Mouse (Mus musculus): ENCODE results near the gene Cngb1. TPM values are rescaled to one million over a fixed set of nuclear protein-coding genes. Genes with fewer than 3 reads are reported as not detected.

The Cngb1 gene
- total RNA-seq (2012; rRNA removed) (not detected in 2 replicates), polyA plus RNA-seq (2012; ENCODE audit: insufficient read depth in 1 of 2, insufficient read length in 2 of 2, low read depth in 1 of 2, low replicate concordance in 2 of 2, missing spikeins in 1 of 2) (under 1 TPM in 1 of 2 experiments, not detected in 1; 0.03 TPM)

DNA sequence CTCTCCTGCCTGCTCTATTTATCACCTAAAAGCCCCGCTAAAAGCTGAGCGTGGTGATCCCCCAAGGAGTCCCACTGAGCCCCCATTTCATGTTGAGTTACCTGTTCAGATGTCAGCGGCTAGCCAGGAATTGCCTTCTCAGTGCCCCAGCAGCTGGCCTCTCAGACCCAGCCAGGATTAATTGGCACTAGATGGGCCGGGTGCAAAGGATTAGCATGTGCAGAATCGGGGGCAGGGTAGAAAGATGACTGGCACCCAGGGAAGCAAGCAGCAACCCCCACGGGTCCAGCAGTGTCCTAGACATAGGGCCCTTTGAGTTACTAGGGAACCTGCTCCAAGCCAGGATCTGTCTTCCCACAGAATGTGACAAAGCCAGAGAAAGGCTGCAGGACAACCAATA is at the start of gene Cngb1:
Cngb1 (minus strand) TSS at position 155 of the 400 bp plus-strand sequence.
- Histone ChIP-seq H3K9ac (ENCODE audit: control insufficient read depth, low read depth, low read length, poor library complexity, severe bottlenecking) (no peak within 1 kb of the TSS), H3K9me3 (replicated peaks; ENCODE audit: insufficient read depth, low read length) (no peaks in the 10 kb centered on the region), H3K4me1 (ENCODE audit: control insufficient read depth in 1 of 2, insufficient read depth in 2 of 2, low read length in 2 of 2) (no peaks in the 10 kb centered on the region), H3K36me3 (ENCODE audit: control insufficient read depth in 1 of 2, insufficient read depth in 2 of 2, low read length in 2 of 2) (no peaks in the 10 kb centered on the region), H3K27ac (ENCODE audit: control insufficient read depth, low read depth, low read length) (no peak within 1 kb of the TSS), H3K27me3 (ENCODE audit: control insufficient read depth in 1 of 2, insufficient read depth in 2 of 2, low read length in 2 of 2) (peaks cover 2 to 11% of the 10 kb centered on the region in 2 experiments; a peak in 2 of 4 replicates), H3K4me3 (ENCODE audit: control insufficient read depth in 1 of 2, insufficient read depth in 1 of 2, low read depth in 2 of 2, low read length in 2 of 2) (no peak within 1 kb of the TSS), H3K79me2 (ENCODE audit: control insufficient read depth, insufficient read depth, low read length, poor library complexity) (no peaks in the 10 kb centered on the region)
- DNase-seq (ENCODE audit: low read depth, low spot score) = no peak
- TF ChIP-seq POLR2AphosphoS5 (IDR thresholded peaks at IDR 0.05; ENCODE audit: borderline replicate concordance, low read depth, low read length) (no peak), ELF1 (IDR thresholded peaks at IDR 0.05; ENCODE audit: low read depth, low read length) (no peak), ETS1 (IDR thresholded peaks at IDR 0.05; ENCODE audit: low read depth, low read length) (no peak), EP300 (IDR thresholded peaks at IDR 0.05; ENCODE audit: low read depth in 1 of 2, low read length in 2 of 2) (no peak), GATA1 (IDR thresholded peaks at IDR 0.05; ENCODE audit: low read depth, low read length) (no peak), TBP (IDR thresholded peaks at IDR 0.05; ENCODE audit: low read depth, low read length) (no peak), MXI1 (IDR thresholded peaks at IDR 0.05; ENCODE audit: low read depth, low read length) (no peak), ZMIZ1 (IDR thresholded peaks at IDR 0.05; ENCODE audit: low read depth, low read length) (no peak), USF2 (IDR thresholded peaks at IDR 0.05; ENCODE audit: borderline replicate concordance in 1 of 2, insufficient read depth in 1 of 2, low read depth in 1 of 2, low read length in 2 of 2) (no peak), NRF1 (IDR thresholded peaks at IDR 0.05; ENCODE audit: insufficient read depth, low read depth, low read length, poor library complexity, severe bottlenecking) (no peak), CHD1 (IDR thresholded peaks at IDR 0.05; ENCODE audit: low read depth, low read length) (no peak), RCOR1 (IDR thresholded peaks at IDR 0.05; ENCODE audit: low read depth, low read length) (no peak), GABPA (IDR thresholded peaks at IDR 0.05; ENCODE audit: low read depth, low read length) (no peak), JUND (IDR thresholded peaks at IDR 0.05; ENCODE audit: low read depth, low read length) (no peak), HCFC1 (IDR thresholded peaks at IDR 0.05; ENCODE audit: low read depth, low read length) (no peak), KAT2A (conservative IDR thresholded peaks at IDR 0.05; ENCODE audit: low read depth, low read length) (no peak), UBTF (IDR thresholded peaks at IDR 0.05; ENCODE audit: borderline replicate concordance, insufficient read depth, low read depth, low read length) (no peak)

GRCm38 (mm10) chr8:95354606-95355005 is 48.2 kb upstream of the Cngb1 start:
- Histone ChIP-seq H3K9ac (ENCODE audit: control insufficient read depth, low read depth, low read length, poor library complexity, severe bottlenecking) (no peak overlapping the region), H3K79me2 (ENCODE audit: control insufficient read depth, insufficient read depth, low read length, poor library complexity) (no peaks in the 10 kb centered on the region), H3K27ac (ENCODE audit: control insufficient read depth, low read depth, low read length) (no peak overlapping the region), H3K36me3 (ENCODE audit: control insufficient read depth in 1 of 2, insufficient read depth in 2 of 2, low read length in 2 of 2) (no peaks in the 10 kb centered on the region), H3K4me3 (ENCODE audit: control insufficient read depth in 1 of 2, insufficient read depth in 1 of 2, low read depth in 2 of 2, low read length in 2 of 2) (no peak overlapping the region), H3K27me3 (ENCODE audit: control insufficient read depth in 1 of 2, insufficient read depth in 2 of 2, low read length in 2 of 2) (no peaks in the 10 kb centered on the region), H3K4me1 (ENCODE audit: control insufficient read depth in 1 of 2, insufficient read depth in 2 of 2, low read length in 2 of 2) (peaks cover 0 to 6% of the 10 kb centered on the region in 2 experiments; a peak in 2 of 4 replicates), H3K9me3 (replicated peaks; ENCODE audit: insufficient read depth, low read length) (no peaks in the 10 kb centered on the region)
- no peak for DNase-seq (ENCODE audit: low read depth, low spot score)
- TF ChIP-seq TBP (IDR thresholded peaks at IDR 0.05; ENCODE audit: low read depth, low read length) = no peak
- TF ChIP-seq RCOR1 (IDR thresholded peaks at IDR 0.05; ENCODE audit: low read depth, low read length) = no peak
- no peak for TF ChIP-seq POLR2A (IDR thresholded peaks at IDR 0.05; ENCODE audit: control insufficient read depth in 1 of 2, insufficient read depth in 1 of 2, low read depth in 1 of 2, low read length in 2 of 2, poor library complexity in 1 of 2)
- TF ChIP-seq POLR2AphosphoS5 (IDR thresholded peaks at IDR 0.05; ENCODE audit: borderline replicate concordance, low read depth, low read length) = no peak
- TF ChIP-seq HCFC1 (IDR thresholded peaks at IDR 0.05; ENCODE audit: low read depth, low read length) = no peak
- TF ChIP-seq EP300 (IDR thresholded peaks at IDR 0.05; ENCODE audit: low read depth in 1 of 2, low read length in 2 of 2) = no peak
- TF ChIP-seq ZC3H11A (IDR thresholded peaks at IDR 0.05; ENCODE audit: low read depth, low read length) = no peak
- TF ChIP-seq MYC (IDR thresholded peaks at IDR 0.05; ENCODE audit: low read depth, low read length) = no peak
- TF ChIP-seq MYB (IDR thresholded peaks at IDR 0.05; ENCODE audit: low read depth, low read length) = no peak
- TF ChIP-seq E2F4 (IDR thresholded peaks at IDR 0.05; ENCODE audit: borderline replicate concordance, low read depth, low read length) = no peak
- no peak for TF ChIP-seq GABPA (IDR thresholded peaks at IDR 0.05; ENCODE audit: low read depth, low read length)
- TF ChIP-seq TCF12 (IDR thresholded peaks at IDR 0.05; ENCODE audit: low read depth, low read length) = no peak
- TF ChIP-seq MAFK (IDR thresholded peaks at IDR 0.05; ENCODE audit: borderline replicate concordance, low read depth, low read length) = no peak
- TF ChIP-seq CTCF (IDR thresholded peaks at IDR 0.05 in 2 of 3, conservative IDR thresholded peaks at IDR 0.05 in 1 of 3; ENCODE audit: control insufficient read depth in 1 of 3, insufficient read depth in 1 of 3, low read depth in 2 of 3, low read length in 3 of 3, poor library complexity in 1 of 3, severe bottlenecking in 1 of 3) = no peak
- no peak for TF ChIP-seq MAX (IDR thresholded peaks at IDR 0.05; ENCODE audit: low read length)
- TF ChIP-seq USF2 (IDR thresholded peaks at IDR 0.05; ENCODE audit: borderline replicate concordance in 1 of 2, insufficient read depth in 1 of 2, low read depth in 1 of 2, low read length in 2 of 2) = no peak
- no peak for TF ChIP-seq NRF1 (IDR thresholded peaks at IDR 0.05; ENCODE audit: insufficient read depth, low read depth, low read length, poor library complexity, severe bottlenecking)
